Mouse (Mus musculus) adrenal gland, postnatal 4 days (tissue): ENCODE measurements around the gene Slfn5. TPM values are rescaled to one million over a fixed set of nuclear protein-coding genes. Genes with fewer than 3 reads are reported as not detected.
"Not testable (repeated sequence)": the region's sequence is repeated elsewhere in the genome, so short reads cannot be mapped to it uniquely, and the experiment has no call there.

Experiments
- DNase-seq, 2 experiments: peaks; one replicate each; pipeline ENCODE4 v3.0.0; 2021 to 2022; ENCODE audit warnings: low spot score in 2 of 2, mixed read lengths in 2 of 2
- total RNA-seq, 2 experiments: library from RNA; stranded (reverse); gene quantifications; 2 replicates each; pipeline ENCODE4 v1.2.3; 2021

The Slfn5 gene
- total RNA-seq, 2 experiments from 2014 or later, result 25.0 to 25.4 TPM

- DNase-seq, result no peak
These were observed 7.8 kb upstream of the Slfn5 start for GRCm38 (mm10) chr11:82943336-82943735.

DNA sequence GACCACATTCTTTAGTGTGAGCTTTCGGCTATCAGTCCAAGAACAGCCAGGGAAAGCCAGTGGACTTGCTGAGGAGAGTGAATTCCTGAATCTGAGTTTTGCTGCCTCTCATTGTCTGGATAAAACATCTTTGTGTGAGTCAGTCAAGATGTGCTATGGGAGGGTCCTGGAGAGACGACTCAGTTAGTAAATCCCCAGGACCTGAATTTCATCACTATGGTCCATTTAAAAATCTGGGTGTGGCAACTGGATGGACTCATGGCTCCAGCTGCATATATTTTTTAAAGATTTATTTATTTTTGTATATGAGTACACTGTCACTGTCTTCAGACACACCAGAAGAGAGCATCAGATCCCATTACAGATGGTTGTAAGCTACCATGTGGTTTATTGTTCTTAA is 5.5 kb upstream of the Slfn5 start:
- DNase-seq, result no peak

DNA sequence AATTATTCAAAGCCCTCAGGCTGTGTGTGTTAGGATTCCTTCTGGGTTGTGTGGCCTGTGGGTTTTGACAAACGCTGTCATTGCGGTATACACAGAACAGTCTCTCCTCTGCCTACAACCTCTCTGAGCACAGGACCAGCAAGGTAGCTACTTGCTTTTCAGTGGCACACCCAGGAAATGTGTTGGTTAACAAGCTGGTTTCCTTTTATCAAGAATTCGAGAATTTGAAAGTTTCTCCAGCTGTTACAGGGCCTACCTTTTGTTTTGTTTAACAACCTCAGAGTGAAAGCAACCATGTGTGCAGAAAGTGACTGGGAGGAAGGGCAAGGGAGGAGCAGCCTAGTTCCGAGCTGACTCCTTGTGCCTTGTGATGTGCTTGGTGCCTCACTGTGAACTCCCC is 3.7 kb upstream of the Slfn5 start:
- DNase-seq, result no peak

DNA sequence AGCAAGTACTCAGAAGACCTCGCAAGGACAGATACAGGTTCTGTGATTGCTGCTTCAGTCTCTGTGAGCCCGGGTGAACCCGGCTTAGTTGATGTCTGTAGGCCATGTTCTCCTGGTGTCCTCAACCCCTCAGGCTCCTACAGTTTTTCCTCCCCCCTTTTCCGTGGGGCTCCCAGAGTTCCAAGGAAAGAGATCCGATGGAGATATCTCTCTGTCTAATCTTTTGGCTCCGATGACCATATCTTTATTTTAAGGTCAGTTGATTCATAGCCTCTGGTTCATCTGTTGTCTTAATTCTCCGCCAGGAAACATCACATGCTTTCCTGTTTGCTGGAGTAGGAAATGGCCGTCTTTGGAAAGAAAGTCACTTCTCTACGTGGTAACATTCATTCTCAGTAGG is 2.1 kb upstream of the Slfn5 start:
- no peak for DNase-seq

GRCm38 (mm10) chr11:82951865-82952611 is 889 bp downstream of the Slfn5 start:
- DNase-seq, result no peak

DNA sequence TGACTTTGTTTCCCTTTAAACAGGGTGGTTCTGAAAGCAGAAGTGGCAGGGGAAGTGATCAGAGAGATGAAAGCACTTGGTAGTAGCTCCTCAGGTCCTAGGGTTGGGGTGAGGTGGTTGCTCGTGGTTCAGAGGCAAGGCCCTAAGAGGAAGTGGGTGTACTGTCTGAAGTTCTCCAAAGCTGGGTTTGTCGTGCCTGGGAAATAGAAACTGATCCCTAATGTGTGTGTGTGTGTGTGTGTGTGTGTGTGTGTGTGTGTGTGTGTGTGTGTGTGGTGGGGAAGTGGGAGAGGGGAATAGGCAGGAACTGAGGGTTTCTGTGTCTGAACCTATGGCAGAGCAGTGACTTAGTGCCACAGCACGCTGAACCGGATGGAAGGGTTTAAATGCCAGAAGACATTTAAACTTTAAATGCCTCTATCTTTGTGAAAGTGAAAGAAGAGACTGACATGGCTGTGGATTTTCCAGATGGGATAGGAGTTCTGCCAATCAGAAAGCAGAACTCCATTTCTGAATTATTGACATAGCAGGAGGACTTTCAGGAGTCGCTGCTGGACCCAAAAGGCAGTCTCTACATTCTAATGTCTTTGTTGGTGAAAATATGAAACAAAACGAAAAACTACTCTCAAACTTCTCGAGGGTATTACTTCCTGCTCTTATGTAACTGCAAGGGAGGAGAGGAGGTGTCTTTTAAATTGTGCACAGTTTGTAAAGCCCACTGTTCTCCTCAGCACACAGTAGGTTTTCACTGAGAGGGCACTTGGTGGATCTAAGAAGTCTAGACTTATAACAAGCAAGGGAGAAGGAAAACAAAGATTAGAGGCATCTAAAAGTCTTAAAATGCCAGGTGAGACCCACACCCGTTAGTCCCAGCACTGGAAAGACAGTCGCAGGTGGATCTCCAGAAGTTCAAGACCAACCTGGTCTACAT is 1.7 kb downstream of the Slfn5 start:
- DNase-seq, result no peak

GRCm38 (mm10) chr11:82954631-82955030 is 3.5 kb downstream of the Slfn5 start:
- no peak for DNase-seq

DNA sequence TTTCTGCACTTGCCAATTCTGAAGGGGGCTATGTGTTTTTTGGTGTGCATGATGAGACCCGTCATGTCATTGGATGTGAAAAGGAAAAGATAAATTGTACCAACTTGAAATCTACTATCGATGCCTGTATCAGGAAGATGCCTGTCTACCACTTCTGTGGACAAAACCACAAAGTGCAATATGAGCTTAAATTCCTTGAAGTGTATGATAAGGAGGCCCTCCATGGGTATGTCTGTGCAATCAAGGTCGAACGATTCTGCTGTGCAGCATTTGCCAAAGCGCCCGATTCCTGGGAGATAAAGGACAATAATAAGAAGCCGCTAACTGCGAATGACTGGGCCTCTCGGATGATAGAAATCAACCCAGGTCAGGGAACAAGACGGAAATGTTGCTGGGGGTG is 5.8 kb downstream of the Slfn5 start:
- DNase-seq, result no peak

DNA sequence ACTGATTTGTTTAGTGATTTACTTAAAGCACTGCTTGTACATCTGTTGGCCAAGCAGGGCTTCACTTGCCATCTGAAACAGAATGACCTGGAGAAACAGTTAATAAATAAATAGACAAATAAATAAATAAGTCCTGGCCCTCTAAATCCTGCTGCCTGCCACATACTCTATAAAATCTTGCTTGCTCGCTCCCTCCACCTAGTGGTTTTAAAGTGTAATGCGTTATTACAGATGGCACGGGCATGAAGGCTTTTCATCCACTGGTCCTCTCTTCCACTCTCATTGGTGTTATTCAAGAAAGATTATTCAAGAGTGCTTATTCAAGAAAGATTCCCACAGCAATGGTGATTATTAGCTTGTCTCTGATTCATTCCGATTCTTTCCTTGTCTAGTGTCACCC is 8.5 kb downstream of the Slfn5 start:
- no peak for DNase-seq

DNA sequence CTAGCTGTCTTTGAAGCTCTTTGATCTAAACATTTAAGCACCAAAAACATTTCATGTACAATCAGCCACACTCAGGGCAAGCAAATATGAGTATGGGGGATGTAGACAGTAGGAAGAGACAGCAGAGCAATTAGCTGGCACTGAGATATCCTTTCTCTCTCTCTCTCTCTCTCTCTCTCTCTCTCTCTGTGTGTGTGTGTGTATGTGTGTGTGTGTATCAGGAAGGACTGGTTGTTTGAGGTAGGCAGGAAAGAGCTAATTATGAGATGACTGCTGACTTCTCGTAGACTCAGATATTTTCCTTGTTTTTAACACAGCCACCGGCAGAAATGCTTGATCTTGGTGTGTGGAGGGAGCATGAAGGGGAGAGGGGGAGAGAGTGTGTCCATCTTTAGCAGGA is 10.6 kb downstream of the Slfn5 start:
- DNase-seq, result no peak

GRCm38 (mm10) chr11:82962215-82962614 is 11.1 kb downstream of the Slfn5 start:
- no peak for DNase-seq

GRCm38 (mm10) chr11:82970712-82971589 is 19.8 kb downstream of the Slfn5 start:
- no peak for DNase-seq

- DNase-seq, result no peak
These were observed 20.4 kb downstream of the Slfn5 start for GRCm38 (mm10) chr11:82971590-82971974.

DNA sequence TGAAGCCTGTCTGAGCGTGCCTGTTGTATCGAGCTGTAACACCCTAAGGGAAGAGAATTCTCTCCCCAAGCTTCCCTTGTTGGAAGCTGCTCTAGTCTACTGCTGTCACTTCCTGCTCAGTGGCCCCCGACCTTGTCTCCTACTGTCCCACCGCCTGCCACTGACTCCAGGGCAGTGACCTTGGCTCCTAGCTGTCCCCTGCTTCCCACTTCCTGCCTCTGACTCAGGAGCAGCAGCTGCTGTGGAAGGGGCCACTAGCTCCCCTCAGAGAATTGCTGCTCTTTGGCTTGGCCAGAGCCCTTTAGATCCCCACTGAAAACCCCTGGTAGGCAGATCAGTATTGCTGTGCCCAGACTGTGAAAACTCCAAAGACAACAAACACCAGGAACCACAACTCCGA is 22.8 kb downstream of the Slfn5 start:
- DNase-seq, result no peak

DNA sequence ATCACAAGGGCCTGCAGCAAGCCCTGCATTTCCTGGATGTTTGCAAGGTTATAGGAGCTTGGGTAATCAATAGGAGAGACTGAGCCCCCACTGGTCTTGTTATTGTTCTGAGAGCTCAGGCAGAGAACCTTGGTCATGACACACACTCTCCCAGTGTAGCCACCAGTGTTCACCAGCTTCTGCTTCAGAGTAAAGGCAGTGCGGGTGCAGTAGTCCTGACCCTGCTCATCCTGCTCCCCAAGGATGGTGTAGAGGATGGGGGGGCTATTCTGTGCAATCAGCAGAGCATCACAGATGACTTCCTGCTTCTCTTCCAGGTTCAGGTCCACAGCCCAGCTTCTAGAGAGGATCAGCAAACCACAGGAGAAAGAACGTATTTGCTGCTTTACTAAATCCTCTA is 31.3 kb downstream of the Slfn5 start:
- not testable (repeated sequence) for DNase-seq

GRCm38 (mm10) chr11:82983193-82983592 is 32.0 kb downstream of the Slfn5 start:
- DNase-seq, result no peak

- DNase-seq, result no peak
These were observed 36.5 kb downstream of the Slfn5 start for GRCm38 (mm10) chr11:82987621-82988020.

DNA sequence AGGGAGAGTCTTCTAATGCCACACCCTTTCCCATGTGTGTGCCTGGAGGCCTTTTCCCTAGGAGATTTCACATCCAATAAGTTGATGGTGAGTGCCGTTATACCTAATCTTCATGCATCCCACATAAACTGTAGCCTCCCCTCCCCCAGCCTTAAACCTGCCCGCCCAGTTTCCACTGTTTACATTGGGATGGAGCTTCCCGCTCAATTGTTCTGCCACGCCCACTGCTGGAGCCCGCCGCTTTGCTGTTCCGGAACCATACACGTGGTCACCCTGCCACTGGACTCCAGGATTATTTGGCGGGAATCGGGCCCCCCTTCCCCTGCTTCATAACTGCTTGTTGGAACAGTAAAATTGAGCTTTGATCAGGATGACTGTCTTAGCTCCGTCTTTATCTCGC is 38.2 kb downstream of the Slfn5 start:
- no peak for DNase-seq

GRCm38 (mm10) chr11:82990612-82991385 is 39.6 kb downstream of the Slfn5 start:
- DNase-seq, result not testable (repeated sequence)

DNA sequence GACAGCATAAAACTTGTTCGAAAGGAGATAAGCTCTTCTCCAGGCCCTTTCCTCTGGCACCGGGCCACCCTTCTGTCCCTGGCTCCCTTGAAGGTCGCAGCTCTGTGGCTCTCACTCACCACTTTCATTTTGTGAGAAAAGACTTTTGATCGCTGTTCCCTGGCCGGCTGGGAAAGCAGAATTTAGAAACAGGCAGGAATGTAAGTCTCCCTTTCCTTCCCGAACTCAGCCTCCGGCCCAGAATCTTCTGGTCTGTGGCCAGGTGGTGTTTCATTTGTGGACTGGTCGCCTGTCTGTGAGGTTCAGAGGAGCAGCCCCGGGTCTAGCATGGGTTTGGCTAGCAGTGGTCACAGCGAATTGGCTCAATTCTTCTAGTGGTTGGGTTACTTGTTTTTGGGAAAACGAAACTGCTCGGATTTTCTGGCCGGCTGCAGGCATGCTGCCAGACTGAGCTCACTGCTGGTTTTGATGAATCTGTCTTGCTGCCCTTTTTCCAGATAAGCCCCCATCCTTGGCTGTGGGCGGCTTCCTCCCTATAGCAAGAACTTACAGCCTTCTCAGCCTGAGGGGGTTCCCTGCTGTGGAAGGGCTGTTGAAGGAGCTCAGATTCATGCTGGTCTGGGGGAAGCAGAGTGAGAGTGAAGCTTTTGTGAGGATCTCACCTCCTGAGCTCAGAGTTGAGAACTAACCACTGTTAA is 40.5 kb downstream of the Slfn5 start, which contains the start of gene Slfn9:
Slfn9 (minus strand) TSS at position 362 of the 698 bp plus-strand sequence.
- DNase-seq, result peak; percentile 15 to 43
